Mouse (Mus musculus): ENCODE data around the gene Runx3. TPM values are rescaled to one million over a fixed set of nuclear protein-coding genes. Genes with fewer than 3 reads are reported as not detected.
A peak's percentile ranks its signal among the peaks of the same experiment; 100 is the strongest.
"Not testable (repeated sequence)": the region's sequence is repeated elsewhere in the genome, so short reads cannot be mapped to it uniquely, and the experiment has no call there.

Runx3 gene
- polyA plus RNA-seq, 1 experiment from 2014 or later = 0.17 TPM

DNA sequence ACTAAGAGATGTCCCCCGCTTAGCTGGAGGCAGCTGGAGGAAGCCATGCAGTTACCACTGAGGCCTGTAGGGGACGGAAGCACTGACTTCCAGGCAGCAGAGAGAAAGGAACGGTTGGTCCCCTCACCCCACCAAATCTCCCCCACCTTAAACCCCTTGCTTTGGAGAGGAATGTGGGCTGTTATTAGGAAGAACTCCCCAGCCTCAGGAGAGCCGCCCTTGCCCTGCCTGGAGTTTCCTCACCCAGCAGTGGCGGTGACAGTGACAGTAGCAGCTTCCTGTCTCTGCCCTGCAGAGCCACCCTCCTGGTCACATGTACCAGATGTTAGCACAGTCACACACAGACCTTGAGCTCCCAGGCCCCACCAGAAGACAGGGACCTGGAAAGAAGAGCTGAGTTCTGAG is 58.6 kb downstream of the Runx3 start:
- H3K27me3 ChIP-seq (replicated peaks; ENCODE audit: control insufficient read depth, insufficient read depth, low read length) = peaks cover 18% of the 10 kb centered on the region; the same call in 1 of the 2 replicates
- H3K9me3 ChIP-seq (ENCODE audit: control insufficient read depth) = no peaks in the 10 kb centered on the region
- H3K4me2 ChIP-seq (replicated peaks; ENCODE audit: low read depth) = no peak overlapping the region
- no peak overlapping the region for H3K9ac ChIP-seq (ENCODE audit: low read depth, low read length)
- ATAC-seq = no peak
- no peaks in the 10 kb centered on the region for H3K36me3 ChIP-seq (ENCODE audit: control insufficient read depth, insufficient read depth)
- H3K4me3 ChIP-seq (ENCODE audit: low read depth, low read length) = no peak overlapping the region
- no peak overlapping the region for H3K27ac ChIP-seq (ENCODE audit: low read depth, low read length)
- peak; percentile 61 for TF ChIP-seq CTCF (IDR thresholded peaks at IDR 0.05; ENCODE audit: low read depth)
- WGBS = 32% methylated on average over 5 of the region's 5 CpGs
- H3K4me1 ChIP-seq (replicated peaks; ENCODE audit: control insufficient read depth, insufficient read depth, low read length) = no peaks in the 10 kb centered on the region; the same call in 1 of the 2 replicates

DNA sequence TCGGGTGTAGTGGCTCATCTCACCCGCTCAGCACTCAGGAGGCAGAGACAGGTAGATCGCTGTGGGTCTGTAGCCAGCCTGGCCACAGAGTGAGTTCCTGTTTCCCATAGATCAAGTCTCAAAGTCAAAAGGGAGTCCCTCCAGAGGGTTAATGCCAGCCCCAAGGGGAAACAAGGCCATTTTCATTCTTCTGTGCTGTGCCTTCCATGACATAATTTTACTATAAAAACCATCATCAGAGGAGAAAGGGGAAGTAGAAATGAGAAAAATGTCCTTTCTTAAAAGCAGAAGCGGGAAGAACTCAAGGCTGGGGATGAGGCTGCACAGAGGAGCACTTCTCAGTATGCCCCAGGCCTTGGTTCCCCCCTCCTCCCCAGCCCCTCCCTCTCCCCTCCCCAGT is 61.4 kb downstream of the Runx3 start:
- H3K36me3 ChIP-seq (ENCODE audit: control insufficient read depth, insufficient read depth) = no peaks in the 10 kb centered on the region
- no peaks in the 10 kb centered on the region for H3K9me3 ChIP-seq (ENCODE audit: control insufficient read depth)
- WGBS = 87% methylated on average over 4 of the region's 4 CpGs
- no peak for TF ChIP-seq CTCF (IDR thresholded peaks at IDR 0.05; ENCODE audit: low read depth)
- 0 out of 2 replicates have a peak, but pooled peaks cover 6% of the 10 kb centered on the region for H3K27me3 ChIP-seq (replicated peaks; ENCODE audit: control insufficient read depth, insufficient read depth, low read length)
- H3K4me1 ChIP-seq (replicated peaks; ENCODE audit: control insufficient read depth, insufficient read depth, low read length) = no peaks in the 10 kb centered on the region
- no peak for ATAC-seq
- H3K4me3 ChIP-seq (ENCODE audit: low read depth, low read length) = no peak overlapping the region
- no peak overlapping the region for H3K9ac ChIP-seq (ENCODE audit: low read depth, low read length)
- H3K27ac ChIP-seq (ENCODE audit: low read depth, low read length) = no peak overlapping the region
- no peak overlapping the region for H3K4me2 ChIP-seq (replicated peaks; ENCODE audit: low read depth)

DNA sequence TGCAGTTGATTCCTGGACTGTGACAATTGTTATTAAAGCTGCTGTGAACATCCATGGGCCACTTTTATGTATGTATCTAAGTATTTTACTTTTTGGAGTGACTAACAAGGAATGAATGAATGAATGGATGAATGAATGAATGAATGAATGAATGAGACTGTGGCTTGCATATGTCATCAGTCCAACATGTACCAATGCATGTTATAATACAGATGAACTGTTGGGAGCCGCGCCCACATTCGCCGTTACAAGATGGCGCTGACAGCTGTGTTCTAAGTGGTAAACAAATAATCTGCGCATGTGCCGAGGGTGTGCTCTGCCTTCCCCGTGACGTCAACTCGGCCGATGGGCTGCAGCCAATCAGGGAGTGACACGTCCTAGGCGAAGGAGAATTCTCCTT is 63.8 kb downstream of the Runx3 start:
- not testable (repeated sequence) for H3K9ac ChIP-seq (ENCODE audit: low read depth, low read length); H3K9me3 ChIP-seq (ENCODE audit: control insufficient read depth); H3K27ac ChIP-seq (ENCODE audit: low read depth, low read length); H3K4me2 ChIP-seq (replicated peaks; ENCODE audit: low read depth); H3K4me1 ChIP-seq (replicated peaks; ENCODE audit: control insufficient read depth, insufficient read depth, low read length); ATAC-seq; H3K27me3 ChIP-seq (replicated peaks; ENCODE audit: control insufficient read depth, insufficient read depth, low read length); H3K4me3 ChIP-seq (ENCODE audit: low read depth, low read length); H3K36me3 ChIP-seq (ENCODE audit: control insufficient read depth, insufficient read depth)
- WGBS = 97% methylated on average over 5 of the region's 13 CpGs

DNA sequence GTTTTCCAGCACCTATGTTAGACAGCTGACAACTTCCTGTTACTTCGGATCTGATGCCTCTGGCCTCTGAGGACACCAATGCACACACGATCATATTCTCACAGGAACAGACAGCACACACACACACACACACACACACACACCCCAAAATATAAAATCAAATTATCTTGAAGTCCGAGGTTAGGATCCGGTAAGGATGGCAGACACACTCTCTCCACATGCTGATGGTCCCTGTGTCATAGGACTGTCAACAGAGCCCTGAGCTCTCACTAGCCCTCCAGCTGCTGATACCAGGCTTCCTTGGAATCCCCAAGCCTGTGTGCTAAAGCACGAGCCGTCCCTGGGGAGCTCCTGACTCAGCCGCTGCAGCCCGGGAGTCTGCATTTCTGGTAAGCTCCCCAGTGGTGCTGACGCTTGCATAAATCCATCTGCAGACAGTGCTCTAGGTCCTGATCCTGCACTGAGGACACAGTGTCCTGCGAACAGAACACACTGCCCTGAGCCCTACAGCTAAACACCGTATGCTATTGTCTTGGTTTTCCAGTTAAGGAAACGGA is 69.1 kb downstream of the Runx3 start:
- Histone ChIP-seq H3K9ac (ENCODE audit: low read depth, low read length) (no peak overlapping the region), H3K4me3 (ENCODE audit: low read depth, low read length) (no peak overlapping the region), H3K4me2 (replicated peaks; ENCODE audit: low read depth) (no peak overlapping the region), H3K27me3 (replicated peaks; ENCODE audit: control insufficient read depth, insufficient read depth, low read length) (no peaks in the 10 kb centered on the region; the same call in 1 of the 2 replicates), H3K36me3 (ENCODE audit: control insufficient read depth, insufficient read depth) (no peaks in the 10 kb centered on the region), H3K4me1 (replicated peaks; ENCODE audit: control insufficient read depth, insufficient read depth, low read length) (no peaks in the 10 kb centered on the region), H3K27ac (ENCODE audit: low read depth, low read length) (no peak overlapping the region), H3K9me3 (ENCODE audit: control insufficient read depth) (no peaks in the 10 kb centered on the region)
- no peak for ATAC-seq
- TF ChIP-seq CTCF (IDR thresholded peaks at IDR 0.05; ENCODE audit: low read depth) = no peak
- WGBS = 73% methylated on average over 12 of the region's 12 CpGs

DNA sequence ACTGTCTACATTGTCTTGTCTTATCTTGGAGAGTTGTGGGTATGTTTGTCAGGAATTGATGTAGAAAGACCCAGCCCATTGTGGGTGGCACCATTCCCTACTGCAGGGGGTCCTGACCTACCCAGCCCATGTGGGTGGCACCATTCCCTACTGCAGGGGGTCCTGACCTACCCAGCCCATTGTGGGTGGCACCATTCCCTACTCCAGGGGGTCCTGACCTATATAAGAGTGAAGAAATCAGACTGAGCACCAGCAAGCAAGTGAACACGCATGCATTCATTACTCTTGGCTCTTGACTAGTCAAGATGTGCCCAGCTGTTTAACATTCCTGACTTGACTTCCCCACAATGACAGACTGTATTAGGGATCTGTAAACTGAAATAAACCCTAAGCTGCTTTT is 69.9 kb downstream of the Runx3 start:
- ATAC-seq = no peak
- 85% methylated on average over 1 of the region's 1 CpGs for WGBS

DNA sequence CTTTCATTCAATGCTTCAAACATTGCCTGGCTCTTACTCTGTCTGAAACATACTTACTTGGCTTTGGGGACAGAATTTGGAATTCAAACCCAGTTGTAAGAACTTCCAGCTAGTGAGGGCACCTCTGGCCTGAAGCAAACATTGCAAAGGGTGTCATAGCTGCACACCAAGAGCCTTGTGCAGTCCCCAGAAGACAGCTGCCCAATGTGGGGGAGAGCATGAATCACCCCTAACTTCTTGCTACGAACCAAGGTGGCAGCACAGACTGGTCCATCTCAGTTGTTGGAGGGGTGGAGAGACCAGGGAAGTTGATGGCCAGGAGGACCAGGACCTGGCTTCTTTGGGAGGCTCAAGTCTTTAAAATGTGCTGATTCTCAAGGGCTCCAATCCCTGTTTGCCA is 70.7 kb downstream of the Runx3 start:
- WGBS = 67% methylated on average over 1 of the region's 1 CpGs
- no peak overlapping the region for H3K9ac ChIP-seq (ENCODE audit: low read depth, low read length)
- no peak for ATAC-seq
- H3K4me3 ChIP-seq (ENCODE audit: low read depth, low read length) = no peak overlapping the region
- no peaks in the 10 kb centered on the region; the same call in 1 of the 2 replicates for H3K27me3 ChIP-seq (replicated peaks; ENCODE audit: control insufficient read depth, insufficient read depth, low read length)
- no peak overlapping the region for H3K4me2 ChIP-seq (replicated peaks; ENCODE audit: low read depth)
- H3K9me3 ChIP-seq (ENCODE audit: control insufficient read depth) = no peaks in the 10 kb centered on the region
- no peak for TF ChIP-seq CTCF (IDR thresholded peaks at IDR 0.05; ENCODE audit: low read depth)
- H3K4me1 ChIP-seq (replicated peaks; ENCODE audit: control insufficient read depth, insufficient read depth, low read length) = no peaks in the 10 kb centered on the region
- no peak overlapping the region for H3K27ac ChIP-seq (ENCODE audit: low read depth, low read length)
- H3K36me3 ChIP-seq (ENCODE audit: control insufficient read depth, insufficient read depth) = no peaks in the 10 kb centered on the region

More for the DNA sequence above, 69.9 kb downstream of the Runx3 start:
- Histone ChIP-seq H3K9me3 (ENCODE audit: control insufficient read depth) (no peaks in the 10 kb centered on the region), H3K27ac (ENCODE audit: low read depth, low read length) (no peak overlapping the region), H3K4me2 (replicated peaks; ENCODE audit: low read depth) (no peak overlapping the region), H3K4me3 (ENCODE audit: low read depth, low read length) (no peak overlapping the region), H3K27me3 (replicated peaks; ENCODE audit: control insufficient read depth, insufficient read depth, low read length) (no peaks in the 10 kb centered on the region; the same call in 1 of the 2 replicates), H3K4me1 (replicated peaks; ENCODE audit: control insufficient read depth, insufficient read depth, low read length) (no peaks in the 10 kb centered on the region), H3K36me3 (ENCODE audit: control insufficient read depth, insufficient read depth) (no peaks in the 10 kb centered on the region), H3K9ac (ENCODE audit: low read depth, low read length) (no peak overlapping the region)
- TF ChIP-seq CTCF (IDR thresholded peaks at IDR 0.05; ENCODE audit: low read depth) = no peak

DNA sequence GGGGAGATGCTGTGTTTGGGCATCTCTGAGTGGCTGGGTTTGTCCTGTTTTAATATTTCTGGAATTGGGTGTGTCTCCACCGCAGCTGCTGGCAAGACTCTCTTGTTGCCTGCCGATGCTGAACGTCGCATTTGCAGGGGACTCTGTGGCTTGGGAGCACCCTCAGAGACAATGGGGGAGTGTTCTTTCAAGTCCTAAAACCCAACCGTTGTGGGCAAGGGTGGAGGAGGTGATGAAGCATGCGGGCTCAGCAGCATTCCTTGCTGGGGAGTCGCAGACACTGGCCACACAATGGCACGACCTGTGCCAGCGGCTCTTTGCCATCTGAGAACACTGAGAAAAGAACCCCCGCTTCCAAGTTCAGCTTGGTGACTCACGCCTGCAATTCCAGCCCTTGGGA is 71.2 kb downstream of the Runx3 start:
- no peak overlapping the region for H3K4me3 ChIP-seq (ENCODE audit: low read depth, low read length)
- H3K9ac ChIP-seq (ENCODE audit: low read depth, low read length) = no peak overlapping the region
- no peak for ATAC-seq
- no peak overlapping the region for H3K4me2 ChIP-seq (replicated peaks; ENCODE audit: low read depth)
- H3K36me3 ChIP-seq (ENCODE audit: control insufficient read depth, insufficient read depth) = no peaks in the 10 kb centered on the region
- H3K4me1 ChIP-seq (replicated peaks; ENCODE audit: control insufficient read depth, insufficient read depth, low read length) = no peaks in the 10 kb centered on the region
- H3K27ac ChIP-seq (ENCODE audit: low read depth, low read length) = no peak overlapping the region
- H3K9me3 ChIP-seq (ENCODE audit: control insufficient read depth) = no peaks in the 10 kb centered on the region
- no peak for TF ChIP-seq CTCF (IDR thresholded peaks at IDR 0.05; ENCODE audit: low read depth)
- WGBS = 79% methylated on average over 11 of the region's 11 CpGs
- H3K27me3 ChIP-seq (replicated peaks; ENCODE audit: control insufficient read depth, insufficient read depth, low read length) = no peaks in the 10 kb centered on the region; the same call in 1 of the 2 replicates
